Mouse (Mus musculus) lung, embryonic 14.5 days (tissue): ENCODE measurements around the gene Gm29666. TPM values are rescaled to one million over a fixed set of nuclear protein-coding genes. Genes with fewer than 3 reads are reported as not detected.

Source experiments
- ATAC-seq: fragments of 200-750 bp; cut with Nextera tagmentation; 2 replicates; pipeline ENCODE4 v1.8.0; 2017; ENCODE audit warnings: mild to moderate bottlenecking, moderate TSS enrichment, moderate library complexity; ENCODE audit not compliant: insufficient read depth
- DNase-seq: peaks from one replicate; pipeline ENCODE4 v3.0.0-alpha.2; 2015
- H3K27ac ChIP-seq: fragments of 300-500 bp; sonication (generic); 2 replicates; pipeline ENCODE4 v1.5.1; 2014; ENCODE audit warnings: low read depth, mild to moderate bottlenecking, moderate library complexity
- H3K27me3 ChIP-seq: fragments of 300-500 bp; sonication (generic); 2 replicates; pipeline ENCODE4 v1.6.1; 2014; ENCODE audit warnings: low read length, control low read depth; ENCODE audit not compliant: insufficient read depth
- H3K36me3 ChIP-seq: fragments of 300-500 bp; sonication (generic); 2 replicates; pipeline ENCODE4 v1.6.1; 2014; ENCODE audit warnings: control low read depth; ENCODE audit not compliant: insufficient read depth
- H3K4me1 ChIP-seq: fragments of 300-500 bp; sonication (generic); 2 replicates; pipeline ENCODE4 v1.6.1; 2014; ENCODE audit warnings: antibody characterized with exemption, control low read depth; ENCODE audit not compliant: insufficient read depth
- H3K4me2 ChIP-seq: fragments of 300-500 bp; sonication (generic); 2 replicates; pipeline ENCODE4 v1.6.1; 2014; ENCODE audit warnings: mild to moderate bottlenecking
- H3K4me3 ChIP-seq: fragments of 300-500 bp; sonication (generic); 2 replicates; pipeline ENCODE4 v1.5.1; 2014; ENCODE audit warnings: low read depth, low read length
- H3K9ac ChIP-seq: fragments of 300-500 bp; sonication (generic); 2 replicates; pipeline ENCODE4 v1.6.1; 2014
- H3K9me3 ChIP-seq: fragments of 300-500 bp; sonication (generic); 2 replicates; pipeline ENCODE4 v1.6.1; 2016; ENCODE audit warnings: low read depth, low read length, control low read depth
- CTCF ChIP-seq: IDR thresholded peaks from 2 replicates; pipeline ENCODE4 v1.5.1; 2016; ENCODE audit warnings: antibody characterized with exemption, low read depth
- WGBS: fragments of 180-500 bp; shearing (Covaris S2); extraction: QIAGEN DNeasy Blood & Tissue Kit; methylation state at CpG from one replicate; pipeline ENCODE4 v1.1.7; 2014; 5-methylcytosine and 5-hydroxymethylcytosine counted together
- polyA plus RNA-seq: library from polyadenylated mRNA; unstranded; fragments of >200 nt; fragmentation: Nextera tagmentation; extraction: Ambion mirVana; gene quantifications from 2 replicates; pipeline ENCODE4 v1.2.1, GENCODE M21; 2014

Gene Gm29666
- polyA plus RNA-seq, 1 experiment from 2014 or later = 0.63 TPM

GRCm38 (mm10) chr15:84958331-84958730 is 38.5 kb upstream of the Gm29666 start:
- DNase-seq (no peak), ATAC-seq (no peak)
- WGBS = 94% methylated on average over 3 of the region's 3 CpGs
- Histone ChIP-seq H3K4me1 (no peaks in the 10 kb centered on the region), H3K9ac (no peak overlapping the region), H3K9me3 (no peaks in the 10 kb centered on the region), H3K27me3 (no peaks in the 10 kb centered on the region), H3K4me2 (no peak overlapping the region), H3K4me3 (no peak overlapping the region), H3K36me3 (peaks cover 20% of the 10 kb centered on the region), H3K27ac (no peak overlapping the region)
- TF ChIP-seq CTCF = no peak

GRCm38 (mm10) chr15:84957851-84958250 is 38.0 kb upstream of the Gm29666 start:
- TF ChIP-seq CTCF = no peak
- Histone ChIP-seq H3K4me1 (no peaks in the 10 kb centered on the region), H3K9ac (no peak overlapping the region), H3K36me3 (peaks cover 22% of the 10 kb centered on the region), H3K4me3 (no peak overlapping the region), H3K9me3 (no peaks in the 10 kb centered on the region), H3K4me2 (no peak overlapping the region), H3K27ac (no peak overlapping the region), H3K27me3 (no peaks in the 10 kb centered on the region)
- ATAC-seq (no peak), DNase-seq (peak; percentile 58)
- WGBS = 32% methylated on average over 3 of the region's 3 CpGs

- H3K9ac ChIP-seq = no peak overlapping the region
- no peaks in the 10 kb centered on the region for H3K9me3 ChIP-seq
- H3K4me1 ChIP-seq = no peaks in the 10 kb centered on the region
- DNase-seq (no peak), ATAC-seq (no peak)
- no peak overlapping the region for H3K4me2 ChIP-seq
- no peak for TF ChIP-seq CTCF
- no peaks in the 10 kb centered on the region for H3K27me3 ChIP-seq
- peaks cover 47% of the 10 kb centered on the region for H3K36me3 ChIP-seq
- 91% methylated on average over 11 of the region's 11 CpGs for WGBS
- H3K27ac ChIP-seq = no peak overlapping the region
- no peak overlapping the region for H3K4me3 ChIP-seq
These were observed 33.4 kb upstream of the Gm29666 start for GRCm38 (mm10) chr15:84953259-84953658.

GRCm38 (mm10) chr15:84950053-84950452 is 30.2 kb upstream of the Gm29666 start:
- Histone ChIP-seq H3K4me2 (no peak overlapping the region), H3K27ac (no peak overlapping the region), H3K36me3 (peaks cover 57% of the 10 kb centered on the region), H3K4me1 (no peaks in the 10 kb centered on the region), H3K9ac (no peak overlapping the region), H3K4me3 (no peak overlapping the region), H3K27me3 (no peaks in the 10 kb centered on the region), H3K9me3 (no peaks in the 10 kb centered on the region)
- no peak for DNase-seq
- ATAC-seq = no peak
- no peak for TF ChIP-seq CTCF
- WGBS = 82% methylated on average over 4 of the region's 4 CpGs

GRCm38 (mm10) chr15:84948990-84949389 is 29.2 kb upstream of the Gm29666 start:
- H3K36me3 ChIP-seq = peaks cover 51% of the 10 kb centered on the region
- no peak overlapping the region for H3K4me2 ChIP-seq
- TF ChIP-seq CTCF = no peak
- H3K4me1 ChIP-seq = no peaks in the 10 kb centered on the region
- DNase-seq (no peak), ATAC-seq (no peak)
- H3K9ac ChIP-seq = no peak overlapping the region
- no peak overlapping the region for H3K27ac ChIP-seq
- H3K4me3 ChIP-seq = no peak overlapping the region
- H3K9me3 ChIP-seq = no peaks in the 10 kb centered on the region
- no peaks in the 10 kb centered on the region for H3K27me3 ChIP-seq
- 82% methylated on average over 14 of the region's 14 CpGs for WGBS

- no peak for TF ChIP-seq CTCF
- 81% methylated on average over 5 of the region's 5 CpGs for WGBS
- no peak overlapping the region for H3K4me2 ChIP-seq
- no peak for DNase-seq
- no peak overlapping the region for H3K9ac ChIP-seq
- H3K9me3 ChIP-seq = no peaks in the 10 kb centered on the region
- no peaks in the 10 kb centered on the region for H3K4me1 ChIP-seq
- no peak for ATAC-seq
- H3K27me3 ChIP-seq = no peaks in the 10 kb centered on the region
- peaks cover 57% of the 10 kb centered on the region for H3K36me3 ChIP-seq
- H3K27ac ChIP-seq = no peak overlapping the region
- no peak overlapping the region for H3K4me3 ChIP-seq
These were observed 24.5 kb upstream of the Gm29666 start for GRCm38 (mm10) chr15:84944319-84944718.

- Histone ChIP-seq H3K36me3 (peaks cover 58% of the 10 kb centered on the region), H3K9ac (no peak overlapping the region), H3K27ac (no peak overlapping the region), H3K27me3 (no peaks in the 10 kb centered on the region), H3K4me3 (no peak overlapping the region), H3K4me2 (no peak overlapping the region), H3K9me3 (no peaks in the 10 kb centered on the region), H3K4me1 (no peaks in the 10 kb centered on the region)
- no peak for TF ChIP-seq CTCF
- ATAC-seq (no peak; the same call in 1 of the 2 replicates), DNase-seq (no peak)
- 61% methylated on average over 11 of the region's 11 CpGs for WGBS
These were observed 22.9 kb upstream of the Gm29666 start for GRCm38 (mm10) chr15:84942647-84943285.
